Mouse (Mus musculus): ENCODE data around the gene Cxcl3. TPM values are rescaled to one million over a fixed set of nuclear protein-coding genes. Genes with fewer than 3 reads are reported as not detected.
"Not testable (repeated sequence)": the region's sequence is repeated elsewhere in the genome, so short reads cannot be mapped to it uniquely, and the experiment has no call there.

Cxcl3 gene
- total RNA-seq, 2 experiments from 2014 or later, result not detected

- DNase-seq (ENCODE audit: low spot score in 2 of 2), result no peak
Measured at GRCm38 (mm10) chr5:90789306-90790073, 3.6 kb downstream of the Cxcl3 start.

GRCm38 (mm10) chr5:90790074-90790502 is 4.2 kb downstream of the Cxcl3 start:
- no peak for DNase-seq (ENCODE audit: low spot score in 2 of 2)

- no peak for DNase-seq (ENCODE audit: low spot score in 2 of 2)
Measured at GRCm38 (mm10) chr5:90794195-90794625, 8.3 kb downstream of the Cxcl3 start, which contains the start of gene Cxcl15. Gene Cxcl15 (plus strand): TSS chr5:90794534.

- not testable (repeated sequence) for DNase-seq (ENCODE audit: low spot score in 2 of 2)
Measured at GRCm38 (mm10) chr5:90795392-90795791, 9.5 kb downstream of the Cxcl3 start.

- DNase-seq (ENCODE audit: low spot score in 2 of 2), result no peak
Measured at GRCm38 (mm10) chr5:90804574-90804973, 18.7 kb downstream of the Cxcl3 start.

GRCm38 (mm10) chr5:90806050-90806449 is 20.1 kb downstream of the Cxcl3 start:
- no peak for DNase-seq (ENCODE audit: low spot score in 2 of 2)

GRCm38 (mm10) chr5:90807176-90807950 is 21.5 kb downstream of the Cxcl3 start:
- DNase-seq (ENCODE audit: low spot score in 2 of 2), result no peak

GRCm38 (mm10) chr5:90819756-90820155 is 33.9 kb downstream of the Cxcl3 start:
- no peak for DNase-seq (ENCODE audit: low spot score in 2 of 2)

- DNase-seq (ENCODE audit: low spot score in 2 of 2), result no peak
Measured at GRCm38 (mm10) chr5:90832145-90832767, 46.4 kb downstream of the Cxcl3 start.

- no peak for DNase-seq (ENCODE audit: low spot score in 2 of 2)
Measured at GRCm38 (mm10) chr5:90832768-90833388, 47.0 kb downstream of the Cxcl3 start.

GRCm38 (mm10) chr5:90834436-90834835 is 48.5 kb downstream of the Cxcl3 start:
- DNase-seq (ENCODE audit: low spot score in 2 of 2), result no peak

- DNase-seq (ENCODE audit: low spot score in 2 of 2), result peak in 1 of 2 experiments; percentile 54
Measured at GRCm38 (mm10) chr5:90838582-90838981, 52.7 kb downstream of the Cxcl3 start.

Small RNAs within 50 kb of the gene (microRNA-seq; reads per million reads assigned to microRNA genes)
- gene Gm24322, result not detected

Other genes starting within 250 kb of the Cxcl3 start
- under 1 TPM in 1 of 2 experiments, not detected in 1; 0.16 TPM for gene 5830473C10Rik, start 225.0 kb upstream of the Cxcl3 start, total RNA-seq (2021)
- not detected for gene Rassf6, start 145.4 kb upstream of the Cxcl3 start, total RNA-seq (2021)
- gene Cxcl5, start 26.7 kb upstream of the Cxcl3 start, total RNA-seq (2021), result under 1 TPM in 1 of 2 experiments, not detected in 1; 0.34 TPM
- gene Ppbp, start 17.6 kb upstream of the Cxcl3 start, total RNA-seq (2021), result 1 to 10 TPM; 1.4 to 1.5 TPM
- gene Pf4, start 13.7 kb upstream of the Cxcl3 start, total RNA-seq (2021), result 10 to 100 TPM; 77.8 to 84.1 TPM
- not detected for gene Cxcl15, start 8.4 kb downstream of the Cxcl3 start, total RNA-seq (2021)
- under 1 TPM; 0.69 to 0.91 TPM for gene Cxcl1, start 105.1 kb downstream of the Cxcl3 start, total RNA-seq (2021)
- not detected for gene Cxcl2, start 117.8 kb downstream of the Cxcl3 start, total RNA-seq (2021)
- 10 to 100 TPM; 22.0 to 22.2 TPM for gene Mthfd2l, start 145.0 kb downstream of the Cxcl3 start, total RNA-seq (2021)
- under 1 TPM; 0.56 to 0.73 TPM for gene Epgn, start 241.4 kb downstream of the Cxcl3 start, total RNA-seq (2021)

Measured in gastrocnemius, postnatal 4 days (tissue).